Mouse (Mus musculus) bone marrow macrophage, adult 2 months (primary cell): ENCODE results near the gene Hist1h4b. TPM values are rescaled to one million over a fixed set of nuclear protein-coding genes. Genes with fewer than 3 reads are reported as not detected.

Experiments used
- H3K27ac ChIP-seq: 2 replicates; pipeline ENCODE4 v1.5.1; 2012; ENCODE audit warnings: low read depth, low read length; ENCODE audit not compliant: insufficient read depth
- H3K4me1 ChIP-seq: 2 replicates; pipeline ENCODE4 v1.6.1; 2012; ENCODE audit warnings: low read length; ENCODE audit not compliant: control insufficient read depth, insufficient read depth
- H3K4me3 ChIP-seq: 2 replicates; pipeline ENCODE4 v1.5.1; 2012; ENCODE audit warnings: mild to moderate bottlenecking, low read length, moderate library complexity; ENCODE audit not compliant: insufficient read depth
- CTCF ChIP-seq: IDR thresholded peaks from 2 replicates; pipeline ENCODE4 v1.5.1; 2012; ENCODE audit warnings: low read depth, mild to moderate bottlenecking, low read length, moderate library complexity
- POLR2A ChIP-seq: IDR thresholded peaks from 2 replicates; pipeline ENCODE4 v1.6.1; 2012; ENCODE audit warnings: mild to moderate bottlenecking, low read depth, low read length, borderline replicate concordance
- polyA plus RNA-seq: library from polyadenylated mRNA; stranded (reverse); fragments of >200 nt; gene quantifications from 2 replicates; pipeline ENCODE4 v1.2.4, GENCODE M21; 2012; ENCODE audit not compliant: missing spikeins, insufficient read depth, insufficient read length

Hist1h4b gene
- polyA plus RNA-seq, 1 experiment: 5.1 TPM

DNA sequence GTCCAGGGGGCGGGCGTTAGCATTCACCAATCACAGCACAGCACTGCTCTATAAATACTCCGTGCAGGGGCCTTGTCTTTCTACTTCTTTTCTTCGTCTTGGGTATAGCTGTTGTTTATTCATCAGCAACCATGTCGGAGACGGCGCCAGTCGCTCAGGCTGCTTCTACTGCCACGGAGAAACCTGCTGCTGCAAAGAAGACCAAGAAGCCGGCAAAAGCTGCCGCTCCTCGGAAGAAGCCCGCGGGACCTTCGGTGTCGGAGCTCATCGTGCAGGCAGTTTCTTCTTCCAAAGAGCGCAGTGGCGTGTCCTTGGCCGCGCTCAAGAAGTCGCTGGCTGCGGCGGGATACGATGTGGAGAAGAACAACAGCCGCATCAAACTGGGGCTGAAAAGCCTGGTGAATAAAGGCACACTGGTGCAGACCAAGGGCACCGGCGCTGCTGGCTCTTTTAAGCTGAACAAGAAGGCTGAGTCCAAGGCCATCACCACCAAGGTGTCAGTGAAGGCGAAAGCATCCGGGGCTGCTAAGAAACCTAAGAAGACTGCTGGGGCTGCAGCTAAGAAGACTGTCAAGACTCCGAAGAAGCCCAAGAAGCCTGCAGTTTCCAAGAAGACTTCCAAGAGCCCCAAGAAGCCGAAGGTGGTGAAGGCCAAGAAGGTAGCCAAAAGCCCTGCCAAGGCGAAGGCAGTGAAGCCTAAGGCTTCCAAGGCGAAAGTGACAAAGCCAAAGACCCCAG, 6.9 kb downstream of the Hist1h4b start, which contains the start of gene Hist1h1a:
TSS of gene Hist1h1a (plus strand) at position 81 of the 738 bp plus-strand sequence.
- Histone ChIP-seq H3K4me3 (peak within 1 kb of the TSS; percentile 59), H3K4me1 (peaks cover 24% of the 10 kb centered on the region), H3K27ac (peak within 1 kb of the TSS; percentile 72)
- TF ChIP-seq POLR2A (0 out of 2 replicates have a peak, but pooled peaks have one; percentile 80), CTCF (no peak)

DNA sequence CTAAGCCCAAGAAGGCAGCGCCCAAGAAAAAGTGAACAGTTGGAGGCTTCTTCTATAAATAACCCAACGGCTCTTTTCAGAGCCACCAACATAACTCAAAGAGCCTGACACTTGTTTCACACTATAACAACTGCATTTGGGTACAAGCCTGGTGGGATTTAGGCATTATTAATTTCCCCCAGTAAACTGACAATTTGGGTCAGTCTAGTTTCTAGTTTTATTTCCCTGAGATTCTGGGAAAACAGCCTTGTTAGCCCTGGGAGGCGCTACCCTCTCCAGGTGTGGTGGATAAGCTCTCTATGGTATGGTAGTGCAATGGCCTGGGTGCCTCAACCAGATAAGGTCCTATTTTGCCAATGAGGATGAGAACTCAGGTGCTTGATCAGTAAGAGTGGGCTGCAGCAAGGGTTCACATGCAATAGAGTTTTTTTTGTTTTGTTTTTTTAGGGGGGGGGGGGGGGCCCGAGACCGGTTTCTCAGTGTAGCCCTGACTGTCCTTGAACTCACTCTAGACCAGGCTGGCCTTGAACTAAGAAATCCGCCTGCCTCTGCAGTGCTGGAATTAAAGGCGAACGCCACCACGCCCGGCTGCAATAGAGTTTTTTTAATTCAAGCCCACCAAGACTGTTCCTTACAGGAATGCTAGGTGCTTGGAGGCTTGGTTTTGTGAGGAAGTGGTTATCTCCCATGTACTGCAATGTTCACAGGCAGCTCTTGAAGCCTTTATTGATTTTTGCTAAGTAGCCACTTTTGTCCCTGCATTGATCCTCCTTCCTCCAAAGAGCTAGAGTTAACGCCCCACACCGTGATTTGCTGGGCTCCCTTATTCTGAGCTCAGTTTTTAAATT, 7.7 kb downstream of the Hist1h4b start:
- peak overlapping the region; percentile 59 for H3K27ac ChIP-seq
- TF ChIP-seq CTCF (no peak), POLR2A (no peak)
- H3K4me1 ChIP-seq: peaks cover 29% of the 10 kb centered on the region
- H3K4me3 ChIP-seq: peak overlapping the region; percentile 59

GRCm38 (mm10) chr13:23765172-23765513, 8.3 kb downstream of the Hist1h4b start:
- Histone ChIP-seq H3K4me1 (peaks cover 28% of the 10 kb centered on the region), H3K4me3 (no peak overlapping the region), H3K27ac (no peak overlapping the region)
- no peak for TF ChIP-seq POLR2A
- no peak for TF ChIP-seq CTCF

- H3K27ac ChIP-seq: no peak overlapping the region
- peaks cover 25% of the 10 kb centered on the region for H3K4me1 ChIP-seq
- TF ChIP-seq CTCF (no peak), POLR2A (no peak)
- no peak overlapping the region for H3K4me3 ChIP-seq
These were observed 10.0 kb downstream of the Hist1h4b start for GRCm38 (mm10) chr13:23766772-23767171.

DNA sequence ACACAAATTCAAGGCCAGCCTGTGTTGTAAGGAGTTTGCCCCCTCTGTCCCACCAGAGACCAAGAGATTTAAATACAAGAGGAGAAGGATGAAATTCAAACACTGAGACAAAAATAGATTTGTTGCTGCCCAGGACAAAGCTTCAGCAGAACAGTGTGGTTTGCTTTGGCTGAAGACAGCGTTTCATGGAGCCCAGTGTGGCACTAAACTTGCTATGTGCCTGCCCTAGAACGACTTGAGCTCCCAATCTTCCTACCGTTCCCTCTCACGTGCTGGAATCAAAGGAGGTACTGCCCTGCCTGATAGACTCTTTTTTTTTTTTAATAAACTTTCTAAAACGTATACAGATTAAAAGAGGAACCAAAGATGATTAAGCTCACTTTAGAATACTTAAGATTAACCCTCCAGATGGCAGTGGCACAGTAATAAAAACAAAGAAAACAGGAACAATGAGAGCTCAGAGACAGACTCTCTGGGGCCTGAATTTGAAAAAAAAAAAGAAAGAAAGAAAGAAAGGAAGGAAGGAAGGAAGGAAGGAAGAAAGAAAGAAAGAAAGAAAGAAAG, 12.1 kb downstream of the Hist1h4b start:
- peak overlapping the region; percentile 83 for H3K27ac ChIP-seq
- H3K4me1 ChIP-seq: peaks cover 17% of the 10 kb centered on the region
- H3K4me3 ChIP-seq: peak overlapping the region; percentile 7; the same call in 1 of the 2 replicates
- TF ChIP-seq CTCF (no peak), POLR2A (no peak)

GRCm38 (mm10) chr13:23769613-23770012, 12.8 kb downstream of the Hist1h4b start, which contains the start of gene Trim38:
Gene Trim38, plus strand, starts transcription at chr13:23769913.
- peak within 1 kb of the TSS; percentile 7; the same call in 1 of the 2 replicates for H3K4me3 ChIP-seq

DNA sequence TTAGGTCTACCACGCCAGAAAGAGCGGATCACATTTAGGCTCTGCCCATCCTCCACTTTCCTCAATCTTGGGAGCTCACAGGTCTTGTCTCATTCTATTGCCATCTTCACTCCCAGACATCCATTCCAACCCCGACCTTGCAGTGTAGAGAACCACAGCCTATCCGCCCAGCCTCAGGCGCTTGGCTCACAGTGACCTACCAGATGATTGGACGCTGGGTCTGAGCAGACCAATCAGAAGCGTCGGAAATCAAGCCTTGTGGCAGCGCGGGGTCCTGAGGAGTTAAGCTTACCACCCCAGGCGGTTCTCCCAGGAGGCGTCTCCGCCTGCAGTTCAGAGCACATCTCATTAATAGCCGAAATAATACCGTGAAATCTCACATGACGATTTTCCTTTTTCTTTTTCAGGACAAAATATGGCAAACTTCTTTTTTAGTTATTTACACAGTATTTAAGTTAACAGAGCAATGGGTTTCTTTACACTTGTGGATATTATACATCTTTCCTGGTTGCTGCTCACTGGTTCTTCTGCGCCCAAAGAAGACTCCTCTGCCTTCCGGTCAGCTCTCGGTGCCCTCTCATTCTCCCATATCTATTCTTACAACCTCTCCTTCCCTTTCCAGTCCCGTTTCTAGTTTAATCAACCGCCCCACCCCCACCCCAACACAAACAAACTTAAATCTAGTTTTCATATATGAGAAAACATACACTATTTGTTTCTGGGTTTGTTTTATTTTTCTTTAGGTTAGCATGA, 15.9 kb downstream of the Hist1h4b start:
- no peak overlapping the region for H3K4me3 ChIP-seq
- peaks cover 9% of the 10 kb centered on the region for H3K4me1 ChIP-seq
- no peak for TF ChIP-seq CTCF
- no peak for TF ChIP-seq POLR2A
- H3K27ac ChIP-seq: no peak overlapping the region

More at GRCm38 (mm10) chr13:23769613-23770012, 12.8 kb downstream of the Hist1h4b start, which contains the start of gene Trim38:
- H3K4me1 ChIP-seq: peaks cover 12% of the 10 kb centered on the region
- H3K27ac ChIP-seq: peak within 1 kb of the TSS; percentile 83

DNA sequence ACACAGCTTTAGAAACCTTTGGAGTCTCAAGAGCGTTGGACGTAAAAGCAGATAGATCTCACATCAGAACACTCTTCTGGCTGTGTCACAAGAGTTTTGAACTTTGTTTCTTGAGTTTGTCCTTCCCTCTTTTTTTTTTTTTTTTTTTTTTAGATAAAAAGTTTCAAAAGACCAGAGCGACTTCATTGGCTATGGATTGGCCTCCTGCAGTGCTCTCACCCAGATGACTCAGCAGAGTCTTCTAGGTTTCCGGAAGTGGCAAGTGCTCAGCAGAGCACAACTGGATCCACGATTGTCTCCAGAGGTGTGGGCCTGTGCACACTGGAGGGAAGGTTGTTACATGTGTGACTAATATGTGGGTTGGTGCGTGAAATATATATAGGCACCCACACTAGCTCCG, 21.5 kb downstream of the Hist1h4b start:
- Histone ChIP-seq H3K4me1 (peaks cover 2% of the 10 kb centered on the region; the same call in 1 of the 2 replicates), H3K4me3 (no peak overlapping the region), H3K27ac (no peak overlapping the region)
- no peak for TF ChIP-seq CTCF
- TF ChIP-seq POLR2A: no peak

GRCm38 (mm10) chr13:23779025-23779424, 22.2 kb downstream of the Hist1h4b start:
- no peak overlapping the region for H3K4me3 ChIP-seq
- TF ChIP-seq POLR2A (no peak), CTCF (no peak)

More at GRCm38 (mm10) chr13:23779025-23779424, 22.2 kb downstream of the Hist1h4b start:
- Histone ChIP-seq H3K4me1 (peaks cover 2% of the 10 kb centered on the region; the same call in 1 of the 2 replicates), H3K27ac (no peak overlapping the region)
